Comparison of ENCODE assay signal across 8 mouse cellular contexts in genomic region chr15:82015392-82016100, GRCm38 (mm10). TPM values are rescaled to one million over a fixed set of nuclear protein-coding genes. Genes with fewer than 3 reads are reported as not detected.
A peak's percentile ranks its signal among the peaks of the same experiment; 100 is the strongest.
DNase-seq lines count a peak whose midpoint lies in the region; ATAC-seq lines count a peak whose summit lies in the region.

No protein-coding gene starts in this region.

- peak; percentile 63 for ATAC-seq in forebrain, embryonic 14.5 days
- peak; percentile 0 for ATAC-seq in hindbrain, embryonic 16.5 days

- peak overlapping the region; percentile 95 for H3K4me3 ChIP-seq in forebrain, embryonic 14.5 days (ENCODE audit: low read depth, low read length)
- peak overlapping the region; percentile 96 for H3K4me3 ChIP-seq in hindbrain, embryonic 16.5 days (ENCODE audit: low read length)
- peak overlapping the region; percentile 86 for H3K4me3 ChIP-seq in limb, embryonic 10.5 days
- peak overlapping the region; percentile 85 for H3K4me3 ChIP-seq in midbrain, embryonic 10.5 days

- H3K9me3 ChIP-seq in forebrain, embryonic 14.5 days (replicated peaks; ENCODE audit: control insufficient read depth, low read length): no peaks in the 10 kb centered on the region
- H3K9me3 ChIP-seq in hindbrain, embryonic 16.5 days (ENCODE audit: control insufficient read depth, low read length): no peaks in the 10 kb centered on the region
- H3K9me3 ChIP-seq in limb, embryonic 10.5 days (replicated peaks): no peaks in the 10 kb centered on the region
- H3K9me3 ChIP-seq in midbrain, embryonic 10.5 days (replicated peaks): no peaks in the 10 kb centered on the region

- under 1% methylated on average over 39 of the region's 39 CpGs for WGBS in forebrain, embryonic 14.5 days
- WGBS in hindbrain, embryonic 16.5 days: under 1% methylated on average over 39 of the region's 39 CpGs
- WGBS in limb, embryonic 10.5 days: under 1% methylated on average over 39 of the region's 39 CpGs
- WGBS in midbrain, embryonic 10.5 days: under 1% methylated on average over 39 of the region's 39 CpGs

- no peaks in the 10 kb centered on the region for H3K27me3 ChIP-seq in forebrain, embryonic 14.5 days (replicated peaks; ENCODE audit: control insufficient read depth, insufficient read depth, low read length)
- no peaks in the 10 kb centered on the region for H3K27me3 ChIP-seq in hindbrain, embryonic 16.5 days (replicated peaks; ENCODE audit: control insufficient read depth, insufficient read depth, low read length)
- H3K27me3 ChIP-seq in limb, embryonic 10.5 days (ENCODE audit: low read depth, poor library complexity, severe bottlenecking): no peaks in the 10 kb centered on the region
- H3K27me3 ChIP-seq in midbrain, embryonic 10.5 days (ENCODE audit: low read depth, poor library complexity, severe bottlenecking): no peaks in the 10 kb centered on the region

- H3K4me1 ChIP-seq in forebrain, embryonic 14.5 days (ENCODE audit: control insufficient read depth, insufficient read depth, low read length): peaks cover 15% of the 10 kb centered on the region
- H3K4me1 ChIP-seq in hindbrain, embryonic 16.5 days (ENCODE audit: control insufficient read depth, insufficient read depth, low read depth, low read length): peaks cover 14% of the 10 kb centered on the region
- H3K4me1 ChIP-seq in limb, embryonic 10.5 days: peaks cover 19% of the 10 kb centered on the region
- H3K4me1 ChIP-seq in midbrain, embryonic 10.5 days: peaks cover 36% of the 10 kb centered on the region

- H3K36me3 ChIP-seq in forebrain, embryonic 14.5 days (ENCODE audit: control insufficient read depth, insufficient read depth, low read length): peaks cover 12% of the 10 kb centered on the region
- 0 out of 2 replicates have a peak, but pooled peaks cover 4% of the 10 kb centered on the region for H3K36me3 ChIP-seq in hindbrain, embryonic 16.5 days (ENCODE audit: control insufficient read depth, insufficient read depth, low read length)
- peaks cover 30% of the 10 kb centered on the region for H3K36me3 ChIP-seq in limb, embryonic 10.5 days
- H3K36me3 ChIP-seq in midbrain, embryonic 10.5 days: peaks cover 26% of the 10 kb centered on the region

- DNase-seq in kidney, adult 11 months: peak; percentile 29
- DNase-seq in kidney, postnatal 14 days: no peak
- peak; percentile 31 for DNase-seq in c-Kit-positive CD71-positive TER-119-negative erythroid progenitor cells, embryonic 14.5 days (ENCODE audit: low read depth)
- peak; percentile 31 for DNase-seq in forebrain, embryonic 14.5 days (ENCODE audit: low spot score)
- peak; percentile 44 for DNase-seq in limb, embryonic 10.5 days (ENCODE audit: low spot score)
- no peak for DNase-seq in midbrain, embryonic 10.5 days (ENCODE audit: low spot score)
- peak; percentile 25 to 69 for DNase-seq in spleen, postnatal 4 days (ENCODE audit: low spot score in 2 of 2)

- H3K4me2 ChIP-seq in forebrain, embryonic 14.5 days (ENCODE audit: low read length): peak overlapping the region; percentile 93
- H3K4me2 ChIP-seq in hindbrain, embryonic 16.5 days (ENCODE audit: low read length): peak overlapping the region; percentile 70

- H3K9ac ChIP-seq in forebrain, embryonic 14.5 days (ENCODE audit: low read length): peak overlapping the region; percentile 90
- H3K9ac ChIP-seq in hindbrain, embryonic 16.5 days (ENCODE audit: low read depth, low read length): peak overlapping the region; percentile 96

- H3K27ac ChIP-seq in forebrain, embryonic 14.5 days (ENCODE audit: low read depth, low read length): peak overlapping the region; percentile 74; the same call in 1 of the 2 replicates
- H3K27ac ChIP-seq in hindbrain, embryonic 16.5 days (ENCODE audit: low read depth, low read length): peak overlapping the region; percentile 89
- H3K27ac ChIP-seq in limb, embryonic 10.5 days: peak overlapping the region; percentile 85
- H3K27ac ChIP-seq in midbrain, embryonic 10.5 days (replicated peaks): peak overlapping the region; percentile 91

RNA-seq across cellular contexts. Expression of gene Desi1, which starts 18.1 kb away (rescaled TPM):
- 33.4 and 39.5 TPM in 2 replicates for polyA plus RNA-seq in forebrain, embryonic 14.5 days (2014; fragmentation: Nextera tagmentation; extraction: Ambion mirVana)
- polyA plus RNA-seq in hindbrain, embryonic 16.5 days (2015; fragmentation: Nextera tagmentation; extraction: Ambion mirVana): 53.7 and 56.1 TPM in 2 replicates
- polyA plus RNA-seq in limb, embryonic 10.5 days (2016; fragmentation: Nextera tagmentation; extraction: Ambion mirVana): 33.7 and 40.3 TPM in 2 replicates
- 34.3 and 37.7 TPM in 2 replicates for polyA plus RNA-seq in midbrain, embryonic 10.5 days (2016; fragmentation: Nextera tagmentation; extraction: Ambion mirVana)

RNA-seq across cellular contexts. Expression of gene Xrcc6, which starts 27.9 kb away (rescaled TPM):
- 55.4 and 56.9 TPM in 2 replicates for polyA plus RNA-seq in forebrain, embryonic 14.5 days (2014; fragmentation: Nextera tagmentation; extraction: Ambion mirVana)
- 44.4 and 48.9 TPM in 2 replicates for polyA plus RNA-seq in hindbrain, embryonic 16.5 days (2015; fragmentation: Nextera tagmentation; extraction: Ambion mirVana)
- 112 and 113 TPM in 2 replicates for polyA plus RNA-seq in limb, embryonic 10.5 days (2016; fragmentation: Nextera tagmentation; extraction: Ambion mirVana)
- polyA plus RNA-seq in midbrain, embryonic 10.5 days (2016; fragmentation: Nextera tagmentation; extraction: Ambion mirVana): 68.6 and 75.1 TPM in 2 replicates

RNA-seq across cellular contexts. Expression of gene Snu13, which starts 31.9 kb away (rescaled TPM):
- polyA plus RNA-seq in forebrain, embryonic 14.5 days (2014; fragmentation: Nextera tagmentation; extraction: Ambion mirVana): 295 and 348 TPM in 2 replicates
- polyA plus RNA-seq in hindbrain, embryonic 16.5 days (2015; fragmentation: Nextera tagmentation; extraction: Ambion mirVana): 254 and 268 TPM in 2 replicates
- 379 and 421 TPM in 2 replicates for polyA plus RNA-seq in limb, embryonic 10.5 days (2016; fragmentation: Nextera tagmentation; extraction: Ambion mirVana)
- 323 and 376 TPM in 2 replicates for polyA plus RNA-seq in midbrain, embryonic 10.5 days (2016; fragmentation: Nextera tagmentation; extraction: Ambion mirVana)

RNA-seq across cellular contexts. Expression of gene 1700029P11Rik, which starts 35.2 kb away (rescaled TPM):
- not detected in 2 replicates for polyA plus RNA-seq in forebrain, embryonic 14.5 days (2014; fragmentation: Nextera tagmentation; extraction: Ambion mirVana)
- not detected in 2 replicates for polyA plus RNA-seq in hindbrain, embryonic 16.5 days (2015; fragmentation: Nextera tagmentation; extraction: Ambion mirVana)
- not detected in 2 replicates for polyA plus RNA-seq in limb, embryonic 10.5 days (2016; fragmentation: Nextera tagmentation; extraction: Ambion mirVana)
- polyA plus RNA-seq in midbrain, embryonic 10.5 days (2016; fragmentation: Nextera tagmentation; extraction: Ambion mirVana): not detected in 2 replicates

RNA-seq across cellular contexts. Expression of gene 4930407I10Rik, which starts 43.4 kb away (rescaled TPM):
- not detected in 2 replicates for polyA plus RNA-seq in forebrain, embryonic 14.5 days (2014; fragmentation: Nextera tagmentation; extraction: Ambion mirVana)
- polyA plus RNA-seq in hindbrain, embryonic 16.5 days (2015; fragmentation: Nextera tagmentation; extraction: Ambion mirVana): not detected in 2 replicates
- polyA plus RNA-seq in limb, embryonic 10.5 days (2016; fragmentation: Nextera tagmentation; extraction: Ambion mirVana): not detected in 2 replicates
- not detected in 2 replicates for polyA plus RNA-seq in midbrain, embryonic 10.5 days (2016; fragmentation: Nextera tagmentation; extraction: Ambion mirVana)

Comparison
In these comparisons a context has a peak if more than half of its experiments do, and no peak if none do; other contexts are left out.
1. DNase-seq: peak in kidney, adult 11 months (single experiment), c-Kit-positive CD71-positive TER-119-negative erythroid progenitor cells, embryonic 14.5 days (single experiment), forebrain, embryonic 14.5 days (single experiment), limb, embryonic 10.5 days (single experiment) and spleen, postnatal 4 days (2 of 2); none in kidney, postnatal 14 days (single experiment) and midbrain, embryonic 10.5 days (single experiment).
2. Peak in every context shown above with its lines, with median percentiles within 50 percentile points of each other: H3K27ac ChIP-seq and H3K4me3 ChIP-seq.